Mouse (Mus musculus): ENCODE measurements around the gene Ccdc149. TPM values are rescaled to one million over a fixed set of nuclear protein-coding genes. Genes with fewer than 3 reads are reported as not detected.

Gene Ccdc149
- polyA plus RNA-seq, 1 experiment, result 1.7 TPM

DNA sequence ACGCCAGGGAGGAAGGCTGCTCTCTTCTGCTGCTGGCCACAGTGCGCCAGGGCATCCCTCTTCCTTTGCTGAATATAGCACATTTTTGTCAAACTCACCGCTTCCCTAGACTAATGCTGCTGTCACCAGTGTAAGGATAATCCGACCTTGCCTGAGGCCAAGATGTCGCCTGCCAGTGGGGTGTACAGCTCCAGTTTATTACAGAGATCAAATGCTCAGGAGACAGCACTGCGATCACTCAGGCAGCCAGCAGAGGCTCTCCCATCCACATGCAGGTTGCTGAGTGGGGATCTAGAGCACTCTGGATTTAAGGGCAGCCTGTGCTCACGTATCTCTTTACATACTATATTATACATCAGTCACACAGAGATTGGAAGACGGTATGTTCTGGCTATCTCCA lies 22.1 kb downstream of the Ccdc149 start:
- no peak for DNase-seq
- no peaks in the 10 kb centered on the region for H3K27me3 ChIP-seq (replicated peaks; ENCODE audit: control insufficient read depth, insufficient read depth, low read length)
- no peak overlapping the region for H3K4me3 ChIP-seq (ENCODE audit: insufficient read depth, low read depth, low read length)
- TF ChIP-seq POLR2A (IDR thresholded peaks at IDR 0.05; ENCODE audit: low read depth, low read length), result no peak
- TF ChIP-seq CTCF (conservative IDR thresholded peaks at IDR 0.05; ENCODE audit: insufficient read depth, insufficient read length, low read depth, low read length), result no peak
- WGBS, result 77% methylated on average over 8 of the region's 8 CpGs
- no peaks in the 10 kb centered on the region for H3K4me1 ChIP-seq (ENCODE audit: control insufficient read depth, insufficient read depth, low read length)
- H3K27ac ChIP-seq (ENCODE audit: insufficient read depth, low read depth, low read length), result no peak overlapping the region
- H3K36me3 ChIP-seq (ENCODE audit: control insufficient read depth, insufficient read depth, low read length), result no peaks in the 10 kb centered on the region

DNA sequence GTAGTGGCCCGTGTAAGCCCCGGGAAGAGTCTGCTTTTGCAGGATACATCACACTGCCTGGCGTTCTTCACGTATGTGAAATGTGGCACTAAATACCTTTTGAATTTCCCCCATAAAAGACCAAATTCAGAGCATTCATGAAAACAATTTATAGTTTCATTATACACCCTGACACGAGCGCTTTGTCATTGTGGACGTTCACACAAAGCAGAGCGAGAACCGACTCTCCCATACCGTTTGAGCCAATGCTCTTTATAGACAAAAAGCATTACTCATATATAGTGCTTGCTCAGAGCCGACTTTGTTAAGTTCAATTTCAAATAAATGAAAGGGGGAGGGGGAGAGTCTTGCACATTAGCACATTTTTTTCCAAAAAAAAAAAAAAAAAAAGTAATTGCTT lies 31.0 kb downstream of the Ccdc149 start:
- no peaks in the 10 kb centered on the region for H3K36me3 ChIP-seq (ENCODE audit: control insufficient read depth, insufficient read depth, low read length)
- TF ChIP-seq CTCF (conservative IDR thresholded peaks at IDR 0.05; ENCODE audit: insufficient read depth, insufficient read length, low read depth, low read length) (no peak), POLR2A (IDR thresholded peaks at IDR 0.05; ENCODE audit: low read depth, low read length) (no peak)

DNA sequence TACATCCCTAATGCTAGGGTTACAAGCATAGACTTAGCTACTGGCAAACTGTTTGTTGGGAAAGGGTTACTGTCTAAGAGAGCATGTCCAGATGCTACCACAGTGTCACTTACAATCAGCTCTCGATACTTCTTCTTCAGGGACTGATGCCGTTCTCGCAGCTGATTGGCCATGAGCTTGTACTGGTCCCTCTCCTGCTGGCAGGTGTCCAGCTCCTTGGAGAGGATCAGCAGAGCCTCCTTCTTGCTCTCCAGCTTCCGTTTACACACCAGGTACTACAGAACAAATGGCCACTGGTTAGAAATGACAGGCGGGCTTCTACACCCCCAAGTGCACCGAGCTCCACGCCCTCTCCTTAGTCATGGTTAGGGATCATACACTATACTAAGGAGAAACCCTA lies 32.4 kb downstream of the Ccdc149 start:
- H3K27ac ChIP-seq (ENCODE audit: insufficient read depth, low read depth, low read length), result no peak overlapping the region
- WGBS, result 80% methylated on average over 7 of the region's 7 CpGs
- no peaks in the 10 kb centered on the region for H3K4me1 ChIP-seq (ENCODE audit: control insufficient read depth, insufficient read depth, low read length)
- no peaks in the 10 kb centered on the region for H3K36me3 ChIP-seq (ENCODE audit: control insufficient read depth, insufficient read depth, low read length)
- DNase-seq, result no peak
- no peak overlapping the region for H3K4me3 ChIP-seq (ENCODE audit: insufficient read depth, low read depth, low read length)
- no peaks in the 10 kb centered on the region for H3K27me3 ChIP-seq (replicated peaks; ENCODE audit: control insufficient read depth, insufficient read depth, low read length)
- TF ChIP-seq POLR2A (IDR thresholded peaks at IDR 0.05; ENCODE audit: low read depth, low read length), result no peak
- TF ChIP-seq CTCF (conservative IDR thresholded peaks at IDR 0.05; ENCODE audit: insufficient read depth, insufficient read length, low read depth, low read length), result no peak

More for the DNA sequence above, 31.0 kb downstream of the Ccdc149 start:
- WGBS, result 89% methylated on average over 11 of the region's 11 CpGs
- Histone ChIP-seq H3K4me1 (ENCODE audit: control insufficient read depth, insufficient read depth, low read length) (no peaks in the 10 kb centered on the region), H3K27me3 (replicated peaks; ENCODE audit: control insufficient read depth, insufficient read depth, low read length) (no peaks in the 10 kb centered on the region), H3K4me3 (ENCODE audit: insufficient read depth, low read depth, low read length) (no peak overlapping the region), H3K27ac (ENCODE audit: insufficient read depth, low read depth, low read length) (no peak overlapping the region)
- DNase-seq, result no peak

DNA sequence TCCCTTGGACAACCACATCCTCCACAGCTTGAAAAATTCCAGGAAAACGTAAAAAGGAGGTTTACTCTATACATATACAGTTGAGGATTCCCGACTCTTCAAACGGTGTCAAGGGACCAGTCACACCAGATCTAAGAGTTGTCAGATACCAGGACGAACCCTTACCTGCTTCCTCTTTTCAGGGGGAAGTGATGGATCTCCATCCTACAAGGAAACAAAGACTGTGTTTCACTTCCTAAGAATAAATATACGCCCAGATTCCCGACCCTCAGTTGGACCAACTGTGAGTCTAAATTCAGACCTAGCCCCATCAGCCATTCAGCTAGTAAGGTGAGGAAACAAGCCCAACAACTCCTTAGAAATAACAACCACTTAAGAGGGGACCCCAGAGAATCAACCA lies 35.8 kb downstream of the Ccdc149 start:
- Histone ChIP-seq H3K4me1 (ENCODE audit: control insufficient read depth, insufficient read depth, low read length) (no peaks in the 10 kb centered on the region; the same call in 1 of the 2 replicates), H3K36me3 (ENCODE audit: control insufficient read depth, insufficient read depth, low read length) (no peaks in the 10 kb centered on the region), H3K27me3 (replicated peaks; ENCODE audit: control insufficient read depth, insufficient read depth, low read length) (no peaks in the 10 kb centered on the region), H3K27ac (ENCODE audit: insufficient read depth, low read depth, low read length) (no peak overlapping the region), H3K4me3 (ENCODE audit: insufficient read depth, low read depth, low read length) (no peak overlapping the region)
- TF ChIP-seq CTCF (conservative IDR thresholded peaks at IDR 0.05; ENCODE audit: insufficient read depth, insufficient read length, low read depth, low read length) (no peak), POLR2A (IDR thresholded peaks at IDR 0.05; ENCODE audit: low read depth, low read length) (no peak)
- DNase-seq, result no peak
- WGBS, result 83% methylated on average over 6 of the region's 6 CpGs

DNA sequence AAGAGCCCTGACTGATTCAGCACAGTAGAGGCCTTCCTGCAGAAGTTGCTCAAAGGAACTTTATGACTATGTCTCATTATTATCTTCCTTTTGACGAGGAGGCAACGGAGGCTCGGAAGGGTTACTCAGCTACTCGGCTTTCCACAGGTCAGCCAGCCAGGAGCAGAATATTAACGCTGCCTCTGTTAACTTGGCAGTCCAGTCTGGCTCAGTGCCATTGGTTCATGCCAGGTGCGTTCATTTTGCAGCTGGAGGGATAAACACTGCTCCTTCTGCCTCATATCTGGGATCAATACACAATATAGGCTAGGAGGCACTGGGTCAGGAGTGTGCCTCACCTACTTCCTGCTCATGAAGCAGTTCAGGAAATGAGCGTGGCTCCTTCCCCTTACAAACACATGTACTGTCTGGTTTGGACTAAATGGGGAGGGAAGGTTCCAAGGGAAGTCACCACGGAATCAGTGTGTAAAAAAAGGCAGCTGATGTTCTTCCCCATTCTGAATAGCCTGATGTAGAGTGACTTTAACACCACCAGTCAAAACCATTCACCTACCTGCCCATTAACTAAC lies 40.0 kb downstream of the Ccdc149 start:
- H3K27me3 ChIP-seq (replicated peaks; ENCODE audit: control insufficient read depth, insufficient read depth, low read length), result no peaks in the 10 kb centered on the region
- DNase-seq, result peak; percentile 82

DNA sequence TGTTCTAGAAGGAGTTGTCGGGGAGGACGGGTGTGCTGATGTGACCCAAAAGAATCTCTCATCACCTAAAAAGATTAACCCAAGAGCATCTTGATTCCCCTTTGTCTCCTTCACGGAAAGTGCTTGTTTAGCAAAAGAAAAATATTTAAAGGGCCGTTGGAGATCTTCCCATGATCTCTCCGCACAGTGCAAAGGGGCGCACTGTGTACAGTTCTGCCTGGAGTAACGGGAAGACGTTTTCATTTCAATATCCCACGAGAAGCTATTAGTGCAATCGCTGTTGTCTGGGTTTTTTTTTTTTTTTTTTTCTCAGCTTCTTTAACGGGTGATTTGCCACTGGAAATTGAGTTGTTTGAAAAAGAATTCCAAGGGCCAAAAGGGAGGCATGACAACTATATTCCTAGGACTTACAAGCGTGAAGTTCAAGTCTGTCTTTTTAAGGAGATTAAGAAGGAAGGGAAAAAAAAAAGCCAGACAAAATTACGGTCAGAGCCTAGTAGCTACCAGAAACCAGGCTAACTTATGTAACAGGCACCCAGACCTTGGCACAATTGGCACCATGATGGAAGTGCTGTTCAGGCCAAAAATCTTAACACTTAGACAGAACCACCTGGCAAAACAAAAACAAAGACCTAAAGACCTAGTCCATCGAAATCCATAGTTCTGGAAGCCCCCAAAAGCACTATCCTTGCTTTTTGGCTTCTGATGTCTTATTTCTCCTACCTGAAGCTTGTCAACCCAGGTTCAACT lies 41.4 kb downstream of the Ccdc149 start:
- 68% methylated on average over 14 of the region's 14 CpGs for WGBS
- Histone ChIP-seq H3K27me3 (replicated peaks; ENCODE audit: control insufficient read depth, insufficient read depth, low read length) (no peaks in the 10 kb centered on the region), H3K4me1 (ENCODE audit: control insufficient read depth, insufficient read depth, low read length) (no peaks in the 10 kb centered on the region; the same call in 1 of the 2 replicates), H3K27ac (ENCODE audit: insufficient read depth, low read depth, low read length) (no peak overlapping the region), H3K4me3 (ENCODE audit: insufficient read depth, low read depth, low read length) (no peak overlapping the region), H3K36me3 (ENCODE audit: control insufficient read depth, insufficient read depth, low read length) (no peaks in the 10 kb centered on the region)
- DNase-seq, result peak; percentile 15
- TF ChIP-seq CTCF (conservative IDR thresholded peaks at IDR 0.05; ENCODE audit: insufficient read depth, insufficient read length, low read depth, low read length), result no peak
- no peak for TF ChIP-seq POLR2A (IDR thresholded peaks at IDR 0.05; ENCODE audit: low read depth, low read length)

More for the DNA sequence above, 40.0 kb downstream of the Ccdc149 start:
- no peak for TF ChIP-seq POLR2A (IDR thresholded peaks at IDR 0.05; ENCODE audit: low read depth, low read length)
- no peak for TF ChIP-seq CTCF (conservative IDR thresholded peaks at IDR 0.05; ENCODE audit: insufficient read depth, insufficient read length, low read depth, low read length)
- H3K36me3 ChIP-seq (ENCODE audit: control insufficient read depth, insufficient read depth, low read length), result no peaks in the 10 kb centered on the region
- H3K27ac ChIP-seq (ENCODE audit: insufficient read depth, low read depth, low read length), result no peak overlapping the region
- no peak overlapping the region for H3K4me3 ChIP-seq (ENCODE audit: insufficient read depth, low read depth, low read length)
- 22% methylated on average over 8 of the region's 8 CpGs for WGBS
- no peaks in the 10 kb centered on the region; the same call in 1 of the 2 replicates for H3K4me1 ChIP-seq (ENCODE audit: control insufficient read depth, insufficient read depth, low read length)

DNA sequence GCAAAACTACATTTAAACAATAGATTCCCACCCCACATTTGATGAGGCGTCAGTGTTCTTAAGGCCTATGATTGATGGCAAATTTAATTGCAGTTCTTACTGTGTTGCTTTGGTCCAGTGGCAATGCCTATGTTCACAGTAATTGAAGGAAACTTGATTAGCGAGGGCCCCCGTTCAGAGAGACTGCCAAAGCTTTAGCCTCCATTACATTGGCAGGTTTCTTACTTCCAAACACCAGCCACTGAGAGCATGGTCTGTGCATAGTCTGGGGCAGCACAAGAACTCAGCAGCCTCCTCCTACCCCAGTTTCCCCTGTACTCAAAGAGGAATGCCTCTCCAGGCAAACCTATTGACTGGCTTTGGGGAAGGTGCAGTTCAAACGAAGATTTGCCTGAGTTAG lies 42.7 kb downstream of the Ccdc149 start:
- Histone ChIP-seq H3K36me3 (ENCODE audit: control insufficient read depth, insufficient read depth, low read length) (no peaks in the 10 kb centered on the region), H3K4me1 (ENCODE audit: control insufficient read depth, insufficient read depth, low read length) (no peaks in the 10 kb centered on the region; the same call in 1 of the 2 replicates), H3K4me3 (ENCODE audit: insufficient read depth, low read depth, low read length) (no peak overlapping the region), H3K27ac (ENCODE audit: insufficient read depth, low read depth, low read length) (no peak overlapping the region), H3K27me3 (replicated peaks; ENCODE audit: control insufficient read depth, insufficient read depth, low read length) (no peaks in the 10 kb centered on the region)
- TF ChIP-seq POLR2A (IDR thresholded peaks at IDR 0.05; ENCODE audit: low read depth, low read length), result no peak
- TF ChIP-seq CTCF (conservative IDR thresholded peaks at IDR 0.05; ENCODE audit: insufficient read depth, insufficient read length, low read depth, low read length), result no peak
- DNase-seq, result no peak
- WGBS, result 62% methylated on average over 4 of the region's 4 CpGs

All from kidney, adult 2 months (tissue).